Mouse (Mus musculus) thymus, adult 18-20 months (tissue): ENCODE measurements around the gene Rimbp3.

Experiments used
- DNase-seq, 2 experiments: peaks; one replicate each; pipeline ENCODE4 v3.0.0; 2022; ENCODE audit warnings: mixed read lengths in 2 of 2

The Rimbp3 gene

DNA sequence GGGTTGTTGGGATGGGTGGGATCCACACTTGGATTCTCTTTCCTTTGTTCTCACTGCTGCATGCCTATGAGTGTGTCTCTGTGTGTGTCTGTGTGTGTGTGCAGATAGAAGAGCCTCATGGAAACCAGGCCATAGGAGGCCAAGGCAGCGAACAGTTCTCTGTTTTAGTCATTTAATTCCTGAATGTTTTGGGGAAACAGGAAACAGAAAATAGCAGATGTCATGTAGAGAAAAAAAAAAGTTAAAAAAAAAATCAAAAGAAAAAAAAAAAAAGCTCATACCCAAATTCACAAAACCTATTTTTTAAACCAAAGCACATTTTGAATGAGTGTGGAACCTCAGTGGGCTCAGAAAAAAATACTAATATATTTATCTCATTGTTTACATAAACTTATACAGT, 52.9 kb downstream of the Rimbp3 start:
- no peak for DNase-seq
